Mouse (Mus musculus) MEL (cell line): Measurements from ENCODE around the gene Ano8. TPM values are rescaled to one million over a fixed set of nuclear protein-coding genes. Genes with fewer than 3 reads are reported as not detected.

Experiments
- DNase-seq: peaks from one replicate; pipeline ENCODE4 v3.0.0; 2011; ENCODE audit warnings: low read depth, low spot score
- H3K27ac ChIP-seq: 2 replicates; pipeline ENCODE4 v1.5.1; 2012; ENCODE audit warnings: low read depth, mild to moderate bottlenecking, control low read depth, low read length, moderate library complexity; ENCODE audit not compliant: control insufficient read depth
- H3K27me3 ChIP-seq, 2 experiments: fragments of 150-350 bp in 1 of 2; sonication (generic) in 1 of 2; 2 replicates each; pipeline ENCODE4 v1.6.1; 2012; ENCODE audit warnings: low read length in 2 of 2, mild to moderate bottlenecking in 2 of 2, improper control_type of control experiment in 1 of 2, moderate library complexity in 1 of 2; ENCODE audit not compliant: insufficient read depth in 2 of 2, control insufficient read depth in 1 of 2
- H3K36me3 ChIP-seq, 2 experiments: 2 replicates each; pipeline ENCODE4 v1.6.1; 2012 to 2014; ENCODE audit warnings: low read length in 2 of 2, improper control_type of control experiment in 1 of 2, inconsistent platforms in 1 of 2, mild to moderate bottlenecking in 1 of 2; ENCODE audit not compliant: insufficient read depth in 2 of 2, control insufficient read depth in 1 of 2
- H3K4me1 ChIP-seq, 2 experiments: fragments of 150-350 bp in 1 of 2; sonication (generic) in 1 of 2; 2 replicates each; pipeline ENCODE4 v1.6.1; 2012; ENCODE audit warnings: low read length in 2 of 2, improper control_type of control experiment in 1 of 2, mild to moderate bottlenecking in 1 of 2; ENCODE audit not compliant: insufficient read depth in 2 of 2, control insufficient read depth in 1 of 2
- H3K4me3 ChIP-seq, 2 experiments: fragments of 150-350 bp in 1 of 2; sonication (generic) in 1 of 2; 2 replicates each; pipeline ENCODE4 v1.5.1; 2012; ENCODE audit warnings: low read depth in 2 of 2, low read length in 2 of 2, mild to moderate bottlenecking in 2 of 2, moderate library complexity in 2 of 2, control low read depth in 1 of 2, improper control_type of control experiment in 1 of 2; ENCODE audit not compliant: control insufficient read depth in 1 of 2, insufficient read depth in 1 of 2
- H3K79me2 ChIP-seq: 2 replicates; pipeline ENCODE4 v1.6.1; 2012; ENCODE audit warnings: mild to moderate bottlenecking, low read length, moderate library complexity; ENCODE audit not compliant: control insufficient read depth, poor library complexity, insufficient read depth
- H3K9ac ChIP-seq: 2 replicates; pipeline ENCODE4 v1.6.1; 2012; ENCODE audit warnings: low read depth, mild to moderate bottlenecking, control low read depth, low read length, moderate library complexity; ENCODE audit not compliant: control insufficient read depth, poor library complexity, severe bottlenecking
- H3K9me3 ChIP-seq: fragments of 150-350 bp; sonication (generic); replicated peaks from 2 replicates; pipeline ENCODE4 v1.6.1; 2012; ENCODE audit warnings: mild to moderate bottlenecking, low read length, improper control_type of control experiment, moderate library complexity; ENCODE audit not compliant: insufficient read depth
- CHD1 ChIP-seq: IDR thresholded peaks from 2 replicates; pipeline ENCODE4 v1.6.1; 2012; ENCODE audit warnings: low read depth, mild to moderate bottlenecking, inconsistent platforms, low read length, improper control_type of control experiment
- CTCF ChIP-seq, 3 experiments: IDR thresholded peaks in 2 of 3; conservative IDR thresholded peaks in 1 of 3; 2 replicates each; pipeline ENCODE4 v1.5.1; 2011 to 2012; ENCODE audit warnings: low read length in 3 of 3, low read depth in 2 of 3, mild to moderate bottlenecking in 2 of 3, improper control_type of control experiment in 1 of 3, inconsistent platforms in 1 of 3, mixed read lengths in 1 of 3, moderate library complexity in 1 of 3; ENCODE audit not compliant: control insufficient read depth in 1 of 3, insufficient read depth in 1 of 3, poor library complexity in 1 of 3, severe bottlenecking in 1 of 3
- E2F4 ChIP-seq: IDR thresholded peaks from 2 replicates; pipeline ENCODE4 v1.6.1; 2011; ENCODE audit warnings: low read depth, low read length, improper control_type of control experiment, borderline replicate concordance
- ELF1 ChIP-seq: IDR thresholded peaks from 2 replicates; pipeline ENCODE4 v1.6.1; 2014; ENCODE audit warnings: low read depth, mild to moderate bottlenecking, inconsistent platforms, low read length, improper control_type of control experiment, moderate library complexity
- GABPA ChIP-seq: IDR thresholded peaks from 2 replicates; pipeline ENCODE4 v1.6.1; 2012; ENCODE audit warnings: low read depth, mild to moderate bottlenecking, inconsistent platforms, low read length, improper control_type of control experiment, moderate library complexity
- HCFC1 ChIP-seq: IDR thresholded peaks from 2 replicates; pipeline ENCODE4 v1.6.1; 2012; ENCODE audit warnings: low read depth, mild to moderate bottlenecking, inconsistent platforms, low read length, improper control_type of control experiment, moderate library complexity
- JUND ChIP-seq: IDR thresholded peaks from 2 replicates; pipeline ENCODE4 v1.6.1; 2011; ENCODE audit warnings: low read depth, mild to moderate bottlenecking, improper control_type of control experiment, low read length
- KAT2A ChIP-seq: conservative IDR thresholded peaks from 2 replicates; pipeline ENCODE4 v1.6.1; 2012; ENCODE audit warnings: low read depth, low read length, improper control_type of control experiment, inconsistent platforms
- MAX ChIP-seq: IDR thresholded peaks from 2 replicates; pipeline ENCODE4 v1.6.1; 2011; ENCODE audit warnings: low read length, improper control_type of control experiment
- MEF2A ChIP-seq: IDR thresholded peaks from 2 replicates; pipeline ENCODE4 v1.6.1; 2014; ENCODE audit warnings: low read depth, mild to moderate bottlenecking, inconsistent platforms, low read length, improper control_type of control experiment; ENCODE audit not compliant: poor library complexity, insufficient replicate concordance, severe bottlenecking; ENCODE audit errors: extremely low read depth
- MXI1 ChIP-seq: IDR thresholded peaks from 2 replicates; pipeline ENCODE4 v1.6.1; 2011; ENCODE audit warnings: mild to moderate bottlenecking, low read depth, low read length, improper control_type of control experiment
- MYB ChIP-seq: IDR thresholded peaks from 2 replicates; pipeline ENCODE4 v1.6.1; 2011; ENCODE audit warnings: mild to moderate bottlenecking, low read depth, low read length, improper control_type of control experiment
- MYC ChIP-seq: IDR thresholded peaks from 2 replicates; pipeline ENCODE4 v1.6.1; 2011; ENCODE audit warnings: low read depth, mild to moderate bottlenecking, low read length, improper control_type of control experiment, moderate library complexity
- NELFE ChIP-seq: IDR thresholded peaks from 2 replicates; pipeline ENCODE4 v1.6.1; 2011; ENCODE audit warnings: low read depth, low read length, improper control_type of control experiment
- NRF1 ChIP-seq: IDR thresholded peaks from 2 replicates; pipeline ENCODE4 v1.6.1; 2014; ENCODE audit warnings: low read depth, mild to moderate bottlenecking, inconsistent platforms, low read length, improper control_type of control experiment, moderate library complexity; ENCODE audit not compliant: poor library complexity, insufficient read depth, severe bottlenecking
- POLR2A ChIP-seq, 2 experiments: IDR thresholded peaks; 2 replicates each; pipeline ENCODE4 v1.6.1; 2011 to 2012; ENCODE audit warnings: low read length in 2 of 2, mild to moderate bottlenecking in 2 of 2, control low read depth in 1 of 2, improper control_type of control experiment in 1 of 2, low read depth in 1 of 2, moderate library complexity in 1 of 2; ENCODE audit not compliant: control insufficient read depth in 1 of 2, insufficient read depth in 1 of 2, poor library complexity in 1 of 2
- POLR2AphosphoS2 ChIP-seq: IDR thresholded peaks from 2 replicates; pipeline ENCODE4 v1.6.1; 2011; ENCODE audit warnings: low read length, improper control_type of control experiment
- POLR2AphosphoS5 ChIP-seq: IDR thresholded peaks from 2 replicates; pipeline ENCODE4 v1.6.1; 2012; ENCODE audit warnings: low read depth, borderline replicate concordance, mild to moderate bottlenecking, inconsistent platforms, low read length, moderate library complexity, mixed read lengths
- RAD21 ChIP-seq: IDR thresholded peaks from 2 replicates; pipeline ENCODE4 v1.6.1; 2011; ENCODE audit warnings: mild to moderate bottlenecking, low read depth, low read length, improper control_type of control experiment
- SIN3A ChIP-seq: IDR thresholded peaks from 2 replicates; pipeline ENCODE4 v1.6.1; 2012; ENCODE audit warnings: low read length, improper control_type of control experiment, inconsistent platforms
- SMC3 ChIP-seq: IDR thresholded peaks from 2 replicates; pipeline ENCODE4 v1.6.1; 2011; ENCODE audit warnings: low read depth, low read length, improper control_type of control experiment
- TAL1 ChIP-seq: IDR thresholded peaks from 2 replicates; pipeline ENCODE4 v1.6.1; 2012; ENCODE audit warnings: mild to moderate bottlenecking, inconsistent platforms, low read length, moderate library complexity, mixed read lengths
- TBP ChIP-seq: IDR thresholded peaks from 2 replicates; pipeline ENCODE4 v1.8.0; 2011; ENCODE audit warnings: low read depth, low read length, improper control_type of control experiment
- TCF12 ChIP-seq: IDR thresholded peaks from 2 replicates; pipeline ENCODE4 v1.6.1; 2014; ENCODE audit warnings: low read depth, mild to moderate bottlenecking, inconsistent platforms, low read length, improper control_type of control experiment, moderate library complexity
- UBTF ChIP-seq: IDR thresholded peaks from 2 replicates; pipeline ENCODE4 v1.6.1; 2012; ENCODE audit warnings: low read depth, mild to moderate bottlenecking, inconsistent platforms, low read length, improper control_type of control experiment, moderate library complexity, borderline replicate concordance; ENCODE audit not compliant: insufficient read depth
- USF1 ChIP-seq: IDR thresholded peaks from 2 replicates; pipeline ENCODE4 v1.6.1; 2014; ENCODE audit warnings: low read depth, mild to moderate bottlenecking, inconsistent platforms, low read length, improper control_type of control experiment, moderate library complexity
- ZC3H11A ChIP-seq: IDR thresholded peaks from 2 replicates; pipeline ENCODE4 v1.6.1; 2012; ENCODE audit warnings: low read depth, mild to moderate bottlenecking, inconsistent platforms, low read length, improper control_type of control experiment
- ZMIZ1 ChIP-seq: IDR thresholded peaks from 2 replicates; pipeline ENCODE4 v1.6.1; 2012; ENCODE audit warnings: low read depth, mild to moderate bottlenecking, inconsistent platforms, low read length, improper control_type of control experiment, moderate library complexity
- ZNF384 ChIP-seq: IDR thresholded peaks from 2 replicates; pipeline ENCODE4 v1.6.1; 2012; ENCODE audit warnings: low read depth, mild to moderate bottlenecking, inconsistent platforms, low read length, improper control_type of control experiment
- polyA plus RNA-seq, 2 experiments: library from polyadenylated mRNA; stranded (reverse) in 1 of 2; unstranded in 1 of 2; fragments of >175 nt in 1 of 2; fragments of >200 nt in 1 of 2; gene quantifications; 2 replicates each; pipeline versions ENCODE4 v1.2.1 to v1.2.4; 2012; ENCODE audit warnings: low replicate concordance in 2 of 2, low read depth in 1 of 2; ENCODE audit not compliant: insufficient read length in 2 of 2, insufficient read depth in 1 of 2, missing spikeins in 1 of 2
- total RNA-seq: library from RNA; depleted of rRNA; stranded (reverse); fragments of 300-350 nt; gene quantifications from 2 replicates; pipeline ENCODE4 v1.2.3, GENCODE M21; 2012

Ano8 gene
- total and polyA plus RNA-seq, 3 experiments: 3.9 to 4.8 TPM; not detected in 1

- TF ChIP-seq ZNF384 (no peak), ELF1 (peak; percentile 64; the same call in 1 of the 2 replicates), ZC3H11A (no peak), POLR2AphosphoS5 (no peak), SMC3 (peak; percentile 51), ZMIZ1 (no peak), GABPA (no peak), MXI1 (peak; percentile 98)
Measured at GRCm38 (mm10) chr8:71477196-71477845, 8.4 kb downstream of the Ano8 start (continued).

- H3K4me3 ChIP-seq: peak overlapping the region; percentile 59 to 64
- H3K79me2 ChIP-seq: peaks cover 2% of the 10 kb centered on the region; the same call in 1 of the 2 replicates
- peak overlapping the region; percentile 90 for H3K9ac ChIP-seq
- 0 out of 4 replicates have a peak, but pooled peaks cover 0 to 2% of the 10 kb centered on the region in 2 experiments for H3K36me3 ChIP-seq
- no peaks in the 10 kb centered on the region for H3K27me3 ChIP-seq
- no peaks in the 10 kb centered on the region for H3K4me1 ChIP-seq
- H3K9me3 ChIP-seq: no peaks in the 10 kb centered on the region
- TF ChIP-seq USF1 (no peak), MYB (no peak), CHD1 (no peak), JUND (no peak), MXI1 (peak; percentile 37; the same call in 1 of the 2 replicates), MAX (peak; percentile 24; the same call in 1 of the 2 replicates), RAD21 (no peak), POLR2AphosphoS5 (no peak), NRF1 (peak; percentile 34; the same call in 1 of the 2 replicates), SMC3 (no peak), TCF12 (no peak), MEF2A (no peak), E2F4 (no peak), POLR2A (IDR thresholded peaks at IDR 0.05; ENCODE audit: control insufficient read depth in 1 of 2, insufficient read depth in 1 of 2, low read depth in 1 of 2, low read length in 2 of 2, poor library complexity in 1 of 2) (peak; percentile 27 to 34; a peak in 1 of 4 replicates), TBP (no peak), GABPA (no peak), NELFE (peak; percentile 39), UBTF (0 out of 2 replicates have a peak, but pooled peaks have one; percentile 10), TAL1 (no peak), MYC (no peak), ZMIZ1 (0 out of 2 replicates have a peak, but pooled peaks have one; percentile 10), CTCF (IDR thresholded peaks at IDR 0.05 in 2 of 3, conservative IDR thresholded peaks at IDR 0.05 in 1 of 3; ENCODE audit: control insufficient read depth in 1 of 3, insufficient read depth in 1 of 3, low read depth in 2 of 3, low read length in 3 of 3, poor library complexity in 1 of 3, severe bottlenecking in 1 of 3) (no peak), KAT2A (no peak), POLR2AphosphoS2 (no peak), ZNF384 (no peak), HCFC1 (no peak), SIN3A (no peak)
- DNase-seq: peak; percentile 87
- peak overlapping the region; percentile 76 for H3K27ac ChIP-seq
Measured at GRCm38 (mm10) chr8:71476099-71476940, 9.4 kb downstream of the Ano8 start.
